Mouse (Mus musculus): ENCODE measurements at regions not wholly inside any gene's neighbourhood (a gene's known extent, or its start where the extent isn't known, plus 50 kb on each side); places are given as distances from the start of the nearest gene placed in this dataset.

GRCm38 (mm10) chr13:118558966-118559365 lies 110.6 kb upstream of the Fgf10 start:
- no peak for TF ChIP-seq CTCF (IDR thresholded peaks at IDR 0.05; ENCODE audit: low read depth)
- no peak for TF ChIP-seq EP300 (IDR thresholded peaks at IDR 0.05; ENCODE audit: low read depth)

Data from liver, embryonic 14.5 days (tissue).